Comparison of ENCODE assay signal across 10 mouse cellular contexts in genomic region chr5:93152451-93152850, GRCm38 (mm10). TPM values are rescaled to one million over a fixed set of nuclear protein-coding genes. Genes with fewer than 3 reads are reported as not detected.
DNase-seq lines count a peak whose midpoint lies in the region; ATAC-seq lines count a peak whose summit lies in the region.
"Had no signal": no experiment of that assay in that cellular context is flagged by ENCODE, and none has a peak within 500 bp of the region (broad histone marks: within the 10 kb centered on the region; RNA-seq: fewer than 3 reads in every experiment).

No protein-coding gene starts in this region.

- H3K4me3 ChIP-seq in neural tube, embryonic 12.5 days = no peak overlapping the region
- H3K4me3 ChIP-seq in embryonic facial prominence, embryonic 15.5 days (replicated peaks) = no peak overlapping the region
- H3K4me3 ChIP-seq in lung, embryonic 16.5 days (ENCODE audit: low read length) = no peak overlapping the region
- H3K4me3 ChIP-seq: midbrain, embryonic 13.5 days had no signal

- 0 out of 2 replicates have a peak, but pooled peaks have one; percentile 29 for ATAC-seq in neural tube, embryonic 12.5 days (ENCODE audit: low FRiP score, low read depth)
- 0 out of 2 replicates have a peak, but pooled peaks have one; percentile 27 for ATAC-seq in embryonic facial prominence, embryonic 15.5 days (ENCODE audit: insufficient number of reproducible peaks, low FRiP score, low TSS enrichment, low read depth)
- ATAC-seq in lung, embryonic 16.5 days (ENCODE audit: low read depth) = 0 out of 2 replicates have a peak, but pooled peaks have one; percentile 19
- ATAC-seq: midbrain, embryonic 13.5 days had no signal

- H3K9ac ChIP-seq in neural tube, embryonic 12.5 days = no peak overlapping the region
- no peak overlapping the region for H3K9ac ChIP-seq in embryonic facial prominence, embryonic 15.5 days
- H3K9ac ChIP-seq in lung, embryonic 16.5 days (ENCODE audit: low read length) = no peak overlapping the region
- H3K9ac ChIP-seq: midbrain, embryonic 13.5 days had no signal

- no peaks in the 10 kb centered on the region for H3K9me3 ChIP-seq in neural tube, embryonic 12.5 days
- no peaks in the 10 kb centered on the region for H3K9me3 ChIP-seq in embryonic facial prominence, embryonic 15.5 days (replicated peaks)
- H3K9me3 ChIP-seq in lung, embryonic 16.5 days (ENCODE audit: control insufficient read depth, low read length) = no peaks in the 10 kb centered on the region
- H3K9me3 ChIP-seq: midbrain, embryonic 13.5 days had no signal

- DNase-seq in neural tube, embryonic 10.5 days (ENCODE audit: extremely low spot score, low spot score) = no peak
- peak; percentile 79 for DNase-seq in splenic B cell, adult 2 months (ENCODE audit: low read depth, low spot score)
- DNase-seq in right cerebral cortex, postnatal 10 days (ENCODE audit: low spot score in 2 of 2) = no peak
- DNase-seq in embryo, embryonic 11 days = no peak
- no peak for DNase-seq in testis, postnatal 14 days (ENCODE audit: low spot score)
- DNase-seq: cerebellum, adult 18-20 months had no signal

- H3K36me3 ChIP-seq in neural tube, embryonic 12.5 days = peaks cover 36% of the 10 kb centered on the region
- H3K36me3 ChIP-seq in embryonic facial prominence, embryonic 15.5 days = peaks cover 32% of the 10 kb centered on the region
- peaks cover 7% of the 10 kb centered on the region; the same call in 1 of the 2 replicates for H3K36me3 ChIP-seq in lung, embryonic 16.5 days (ENCODE audit: control insufficient read depth, insufficient read depth, low read length)
- peaks cover 3% of the 10 kb centered on the region; the same call in 1 of the 2 replicates for H3K36me3 ChIP-seq in splenic B cell, adult 2 months (ENCODE audit: control insufficient read depth, insufficient read depth, low read length, poor library complexity, severe bottlenecking)

- H3K27me3 ChIP-seq in neural tube, embryonic 12.5 days (replicated peaks) = no peaks in the 10 kb centered on the region
- no peaks in the 10 kb centered on the region for H3K27me3 ChIP-seq in embryonic facial prominence, embryonic 15.5 days
- H3K27me3 ChIP-seq in lung, embryonic 16.5 days (ENCODE audit: control insufficient read depth, insufficient read depth, low read depth, low read length) = no peaks in the 10 kb centered on the region
- H3K27me3 ChIP-seq in splenic B cell, adult 2 months (ENCODE audit: control insufficient read depth, insufficient read depth, low read length, poor library complexity, severe bottlenecking) = no peaks in the 10 kb centered on the region
- H3K27me3 ChIP-seq: midbrain, embryonic 13.5 days had no signal

- no peak overlapping the region for H3K27ac ChIP-seq in neural tube, embryonic 12.5 days
- no peak overlapping the region for H3K27ac ChIP-seq in embryonic facial prominence, embryonic 15.5 days (replicated peaks)
- peak overlapping the region; percentile 23; the same call in 1 of the 2 replicates for H3K27ac ChIP-seq in lung, embryonic 16.5 days (ENCODE audit: low read length)
- H3K27ac ChIP-seq: midbrain, embryonic 13.5 days had no signal

- WGBS in neural tube, embryonic 12.5 days = 93% methylated on average over 4 of the region's 4 CpGs
- WGBS in embryonic facial prominence, embryonic 15.5 days = 57% methylated on average over 4 of the region's 4 CpGs
- 78% methylated on average over 4 of the region's 4 CpGs for WGBS in lung, embryonic 16.5 days

- H3K4me2 ChIP-seq in neural tube, embryonic 12.5 days (replicated peaks) = no peak overlapping the region
- H3K4me2 ChIP-seq in embryonic facial prominence, embryonic 15.5 days (replicated peaks) = no peak overlapping the region
- H3K4me2 ChIP-seq in lung, embryonic 16.5 days (ENCODE audit: low read depth, low read length) = no peak overlapping the region
- H3K4me2 ChIP-seq: midbrain, embryonic 13.5 days had no signal

- peaks cover 21% of the 10 kb centered on the region for H3K4me1 ChIP-seq in neural tube, embryonic 12.5 days
- H3K4me1 ChIP-seq in embryonic facial prominence, embryonic 15.5 days = peaks cover 53% of the 10 kb centered on the region
- H3K4me1 ChIP-seq in lung, embryonic 16.5 days (replicated peaks; ENCODE audit: control insufficient read depth, insufficient read depth, low read length) = peaks cover 24% of the 10 kb centered on the region

RNA-seq across cellular contexts. Expression of gene Ccni, which starts 53.8 kb away (rescaled TPM):
- 143 and 165 TPM in 2 replicates for polyA plus RNA-seq in neural tube, embryonic 12.5 days (2016; fragmentation: Nextera tagmentation; extraction: Ambion mirVana)
- polyA plus RNA-seq in embryonic facial prominence, embryonic 15.5 days (2015; fragmentation: Nextera tagmentation; extraction: Ambion mirVana) = 108 and 111 TPM in 2 replicates
- 105 and 107 TPM in 2 replicates for polyA plus RNA-seq in lung, embryonic 16.5 days (2015; fragmentation: Nextera tagmentation; extraction: Ambion mirVana)

RNA-seq across cellular contexts. Expression of gene 2010109A12Rik, which starts 53.9 kb away (rescaled TPM):
- polyA plus RNA-seq in neural tube, embryonic 12.5 days (2016; fragmentation: Nextera tagmentation; extraction: Ambion mirVana) = 1.2 and 2.0 TPM in 2 replicates
- 1.9 and 2.5 TPM in 2 replicates for polyA plus RNA-seq in embryonic facial prominence, embryonic 15.5 days (2015; fragmentation: Nextera tagmentation; extraction: Ambion mirVana)
- 1.9 and 3.5 TPM in 2 replicates for polyA plus RNA-seq in lung, embryonic 16.5 days (2015; fragmentation: Nextera tagmentation; extraction: Ambion mirVana)

RNA-seq across cellular contexts. Expression of gene Sept11, which starts 59.2 kb away (rescaled TPM):
- 253 and 266 TPM in 2 replicates for polyA plus RNA-seq in neural tube, embryonic 12.5 days (2016; fragmentation: Nextera tagmentation; extraction: Ambion mirVana)
- 195 and 200 TPM in 2 replicates for polyA plus RNA-seq in embryonic facial prominence, embryonic 15.5 days (2015; fragmentation: Nextera tagmentation; extraction: Ambion mirVana)
- polyA plus RNA-seq in lung, embryonic 16.5 days (2015; fragmentation: Nextera tagmentation; extraction: Ambion mirVana) = 142 and 157 TPM in 2 replicates
